Mouse (Mus musculus) adrenal gland, postnatal 25 days (tissue): Measurements from ENCODE around the gene Olfr741. TPM values are rescaled to one million over a fixed set of nuclear protein-coding genes. Genes with fewer than 3 reads are reported as not detected.

Experiments
- DNase-seq: peaks from one replicate; pipeline ENCODE4 v3.0.0; 2021; ENCODE audit warnings: mixed read lengths
- long read RNA-seq: library from polyadenylated mRNA; stranded (forward); transcript quantifications from one replicate; pipeline ENCODE4 v2.0.0, GENCODE M21; 2021
- total RNA-seq: library from RNA; stranded (reverse); gene quantifications from 2 replicates; pipeline ENCODE4 v1.2.3, GENCODE M21; 2021

Olfr741 gene
- total RNA-seq, result not detected in 2 replicates
- long read RNA-seq, result 0 reads

DNA sequence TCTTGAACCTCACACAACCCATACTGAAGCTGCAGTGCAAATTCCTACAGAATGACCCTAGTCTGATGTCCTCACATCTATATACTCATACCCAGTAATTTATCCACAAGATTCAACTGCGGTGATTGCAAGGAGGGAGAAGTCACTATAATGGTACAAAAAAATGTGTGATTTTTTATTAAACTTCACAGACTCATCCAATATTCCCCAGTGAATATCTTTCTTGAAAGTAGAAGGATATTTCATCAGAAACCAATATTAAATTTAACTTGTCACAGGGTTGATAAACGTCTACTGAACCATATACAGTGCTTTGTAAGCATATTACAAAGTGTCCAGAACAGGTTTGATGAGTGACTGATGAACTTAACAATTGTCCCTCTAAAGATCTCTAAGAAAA, at the start of gene Olfr741:
Gene Olfr741 (plus strand): TSS at position 301 of the 400 bp plus-strand sequence.
- DNase-seq, result no peak

- DNase-seq, result no peak
Observed at GRCm38 (mm10) chr14:50445245-50445644, 27.3 kb upstream of the Olfr741 start, which contains the start of gene Olfr740. TSS of gene Olfr740 (plus strand) at chr14:50445545.

- DNase-seq, result no peak
Observed at GRCm38 (mm10) chr14:50478406-50478805, 5.9 kb downstream of the Olfr741 start.

GRCm38 (mm10) chr14:50503300-50503699, 30.8 kb downstream of the Olfr741 start, which contains the start of gene Olfr742:
TSS of gene Olfr742 (plus strand) at chr14:50503600.
- DNase-seq, result no peak

- no peak for DNase-seq
Observed at GRCm38 (mm10) chr14:50521539-50521938, 49.0 kb downstream of the Olfr741 start, which contains the start of gene Olfr743. TSS of gene Olfr743 (plus strand) at chr14:50521839.

Other genes with a start within 250 kb of the Olfr741 start
- 0.21 TPM in 1 of 2 replicates, not detected in the other for gene Olfr731, start 230.9 kb upstream of the Olfr741 start, total RNA-seq
- not detected in 2 replicates for gene Olfr732, start 188.5 kb upstream of the Olfr741 start, total RNA-seq
- gene Olfr733, start 171.2 kb upstream of the Olfr741 start, total RNA-seq, result not detected in 2 replicates
- gene Olfr734, start 146.0 kb upstream of the Olfr741 start, total RNA-seq, result 0.18 TPM in 1 of 2 replicates, not detected in the other
- gene Olfr735, start 123.9 kb upstream of the Olfr741 start, total RNA-seq, result not detected in 2 replicates
- not detected in 2 replicates for gene Tlr11, start 114.8 kb upstream of the Olfr741 start, total RNA-seq
- gene Olfr736, start 91.6 kb upstream of the Olfr741 start, total RNA-seq, result not detected in 2 replicates
- not detected in 2 replicates for gene Olfr738, start 65.2 kb upstream of the Olfr741 start, total RNA-seq
- gene Olfr739, start 54.1 kb upstream of the Olfr741 start, total RNA-seq, result not detected in 2 replicates
- not detected in 2 replicates for gene Olfr740, start 27.2 kb upstream of the Olfr741 start, total RNA-seq
- gene Olfr742, start 30.9 kb downstream of the Olfr741 start, total RNA-seq, result not detected in 2 replicates
- gene Olfr743, start 49.1 kb downstream of the Olfr741 start, total RNA-seq, result not detected in 2 replicates
- gene Olfr744, start 142.1 kb downstream of the Olfr741 start, total RNA-seq, result not detected in 2 replicates
- not detected in 2 replicates for gene Olfr745, start 166.7 kb downstream of the Olfr741 start, total RNA-seq
- not detected in 2 replicates for gene Olfr746, start 174.3 kb downstream of the Olfr741 start, total RNA-seq
- not detected in 2 replicates for gene Olfr747, start 220.5 kb downstream of the Olfr741 start, total RNA-seq
- gene Olfr748, start 234.6 kb downstream of the Olfr741 start, total RNA-seq, result not detected in 2 replicates